Mouse (Mus musculus): ENCODE data around the gene Rasal1.

DNA sequence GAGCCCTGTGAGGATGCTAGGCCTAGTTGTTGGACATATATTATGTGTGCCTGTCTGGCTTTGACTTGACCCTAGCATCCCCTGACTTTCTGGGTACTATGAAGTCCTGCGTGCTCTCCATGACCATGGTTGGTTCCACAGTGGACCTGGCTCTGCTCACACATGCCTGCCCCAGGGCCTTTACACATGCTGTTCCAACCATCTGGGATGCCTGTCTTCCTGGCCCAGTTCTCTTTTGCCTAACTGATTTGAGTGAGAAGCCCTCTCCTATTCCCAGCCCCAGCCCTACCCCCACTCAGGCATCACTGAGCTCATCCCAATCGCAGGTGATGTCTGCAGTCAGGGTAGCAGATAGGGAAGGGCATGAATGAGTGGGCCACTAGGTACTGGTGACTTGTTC, 5.3 kb downstream of the Rasal1 start:
- TF ChIP-seq GATA1 (IDR thresholded peaks at IDR 0.05; ENCODE audit: low read length) (no peak), TAL1 (IDR thresholded peaks at IDR 0.05; ENCODE audit: low read length) (no peak)

All from erythroblast, embryonic 14.5 days (primary cell).